Mouse (Mus musculus) heart, postnatal 0 days (tissue): ENCODE data around the gene Krt82.

Source experiments
- CTCF ChIP-seq: IDR thresholded peaks from 2 replicates; pipeline ENCODE4 v1.5.1; 2016; ENCODE audit warnings: antibody characterized with exemption, control low read depth, low read depth
- EP300 ChIP-seq: IDR thresholded peaks from 2 replicates; pipeline ENCODE4 v1.6.1; 2016; ENCODE audit warnings: antibody characterized with exemption, low read depth

DNA sequence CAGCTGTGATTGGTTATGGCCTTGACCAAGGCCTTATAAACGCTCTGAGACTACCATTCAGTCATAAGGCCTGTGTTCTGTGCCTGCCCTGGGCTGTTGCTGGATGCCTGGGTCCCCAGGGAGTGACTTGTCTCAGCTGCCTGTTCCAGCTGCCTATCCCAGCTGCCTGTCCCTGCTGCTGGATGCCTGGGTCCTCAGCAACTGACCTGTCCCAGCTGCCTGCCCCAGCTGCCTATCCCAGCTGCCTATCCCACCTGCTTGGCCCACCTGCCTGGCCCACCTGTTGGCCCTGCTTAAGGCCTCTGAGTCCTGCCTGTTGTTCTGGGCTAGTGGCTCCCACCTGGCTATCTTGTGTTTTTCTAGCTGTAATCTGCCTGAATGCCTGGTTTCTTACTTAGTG lies 56.3 kb downstream of the Krt82 start:
- no peak for TF ChIP-seq CTCF
- TF ChIP-seq EP300: no peak
